Mouse (Mus musculus): ENCODE measurements around the gene Fn3k.

GRCm38 (mm10) chr11:121437236-121437635, 2.5 kb downstream of the Fn3k start:
- TF ChIP-seq CTCF (IDR thresholded peaks at IDR 0.05; ENCODE audit: low read depth, low read length), result no peak
- TF ChIP-seq GATA1 (IDR thresholded peaks at IDR 0.05; ENCODE audit: borderline replicate concordance, low read length), result no peak
- TF ChIP-seq TAL1 (conservative IDR thresholded peaks at IDR 0.05; ENCODE audit: low read depth, low read length), result no peak
- TF ChIP-seq POLR2AphosphoS5 (IDR thresholded peaks at IDR 0.05; ENCODE audit: insufficient replicate concordance, low read depth, low read length), result no peak
- TF ChIP-seq GATA2 (IDR thresholded peaks at IDR 0.05; ENCODE audit: borderline replicate concordance, low read depth, low read length), result no peak

Measured in G1E (cell line).